Comparison of ENCODE assay signal across 7 mouse cellular contexts in genomic region chr4:111686951-111687350, GRCm38 (mm10). TPM values are rescaled to one million over a fixed set of nuclear protein-coding genes. Genes with fewer than 3 reads are reported as not detected.
A peak's percentile ranks its signal among the peaks of the same experiment; 100 is the strongest.
DNase-seq lines count a peak whose midpoint lies in the region; ATAC-seq lines count a peak whose summit lies in the region.

No protein-coding gene starts in this region.

- H3K9me3 ChIP-seq in heart, embryonic 16.5 days (replicated peaks; ENCODE audit: control insufficient read depth, low read length), result no peaks in the 10 kb centered on the region

- H3K27me3 ChIP-seq in heart, embryonic 16.5 days (ENCODE audit: control insufficient read depth, insufficient read depth, low read length), result no peaks in the 10 kb centered on the region

- no peaks in the 10 kb centered on the region for H3K36me3 ChIP-seq in heart, embryonic 16.5 days (ENCODE audit: control insufficient read depth, insufficient read depth)

- no peak overlapping the region for H3K27ac ChIP-seq in heart, embryonic 16.5 days (ENCODE audit: low read length)

- no peak overlapping the region for H3K9ac ChIP-seq in heart, embryonic 16.5 days (ENCODE audit: low read length)

- peak; percentile 30 for DNase-seq in T-cell, adult 2 months (ENCODE audit: low spot score)
- DNase-seq in embryo, embryonic 11 days, result peak; percentile 77
- peak; percentile 65 for DNase-seq in kidney, postnatal 14 days
- peak; percentile 56 for DNase-seq in lung, postnatal 10 days
- DNase-seq in retina, adult 2 months (ENCODE audit: low read depth, low spot score), result peak; percentile 18

- H3K4me3 ChIP-seq in heart, embryonic 16.5 days (ENCODE audit: low read length), result peak overlapping the region; percentile 15

- WGBS in heart, embryonic 16.5 days, result 5% methylated on average over 9 of the region's 9 CpGs

- ATAC-seq in CD4-positive, CD25-positive, alpha-beta regulatory T cell, adult 4 months, result peak; percentile 90
- peak; percentile 66; the same call in 1 of the 2 replicates for ATAC-seq in heart, embryonic 16.5 days (replicated peaks; ENCODE audit: extremely low read depth, insufficient read depth, low FRiP score)

- H3K4me1 ChIP-seq in heart, embryonic 16.5 days (ENCODE audit: control insufficient read depth, insufficient read depth, low read length), result peaks cover 16% of the 10 kb centered on the region

- peak overlapping the region; percentile 75 for H3K4me2 ChIP-seq in heart, embryonic 16.5 days (ENCODE audit: low read depth, low read length)

RNA-seq across cellular contexts. Expression of gene Spata6, which starts 32.8 kb away (rescaled TPM):
- polyA plus RNA-seq in CD4-positive, CD25-positive, alpha-beta regulatory T cell, adult 4 months (2017; shearing (Covaris generic)), result 10 to 100 TPM; 21.0 to 25.4 TPM
- 19.5 and 20.4 TPM in 2 replicates for polyA plus RNA-seq in heart, embryonic 16.5 days (2015; fragmentation: Nextera tagmentation; extraction: Ambion mirVana)

Comparison
In these comparisons a context has a peak if more than half of its experiments do, and no peak if none do; other contexts are left out.
1. DNase-seq: peak in every context shown above with its lines; median percentile 77 in embryo, embryonic 11 days; 65 in kidney, postnatal 14 days; 56 in lung, postnatal 10 days; 30 in T-cell, adult 2 months; 18 in retina, adult 2 months.